Mouse (Mus musculus): ENCODE data around the gene Rnf150. TPM values are rescaled to one million over a fixed set of nuclear protein-coding genes. Genes with fewer than 3 reads are reported as not detected.

The Rnf150 gene
- total and polyA plus RNA-seq, 3 experiments = 0.13 to 0.50 (median 0.39) TPM

GRCm38 (mm10) chr8:82996843-82997242 is 133.7 kb downstream of the Rnf150 start:
- Histone ChIP-seq H3K9me3 (replicated peaks; ENCODE audit: low read length) (no peaks in the 10 kb centered on the region), H3K36me3 (replicated peaks in 1 of 2; ENCODE audit: control insufficient read depth in 1 of 2, insufficient read depth in 1 of 2, low read length in 1 of 2) (no peaks in the 10 kb centered on the region), H3K9ac (ENCODE audit: insufficient read depth, low read depth) (no peak overlapping the region), H3K4me1 (ENCODE audit: control insufficient read depth in 1 of 2, insufficient read depth in 2 of 2) (peaks cover 34 to 89% of the 10 kb centered on the region in 2 experiments), H3K4me2 (ENCODE audit: insufficient read depth, low read depth, poor library complexity, severe bottlenecking) (peak overlapping the region; percentile 55; the same call in 1 of the 2 replicates), H3K4me3 (replicated peaks in 1 of 3; ENCODE audit: low read depth in 2 of 3, low read length in 2 of 3, poor library complexity in 1 of 3) (no peak overlapping the region), H3K27me3 (replicated peaks) (no peaks in the 10 kb centered on the region), H3K79me2 (replicated peaks; ENCODE audit: control insufficient read depth, extremely low read depth, insufficient read depth, poor library complexity, severe bottlenecking) (no peaks in the 10 kb centered on the region), H3K27ac (ENCODE audit: insufficient read depth, low read depth) (no peak overlapping the region)
- peak; percentile 62; the same call in 1 of the 2 replicates for TF ChIP-seq TCF12 (IDR thresholded peaks at IDR 0.05; ENCODE audit: low read depth, low read length)
- TF ChIP-seq JUN (IDR thresholded peaks at IDR 0.05; ENCODE audit: insufficient read depth, low read depth, low read length) = peak; percentile 74
- 0 out of 2 replicates have a peak, but pooled peaks have one; percentile 19 for TF ChIP-seq ZNF384 (IDR thresholded peaks at IDR 0.05; ENCODE audit: low read depth, low read length)
- peak; percentile 69 for TF ChIP-seq SIN3A (IDR thresholded peaks at IDR 0.05; ENCODE audit: low read length)
- TF ChIP-seq CTCF (conservative IDR thresholded peaks at IDR 0.05 in 1 of 2, IDR thresholded peaks at IDR 0.05 in 1 of 2; ENCODE audit: low read depth in 2 of 2, low read length in 2 of 2) = peak in 1 of 2 experiments; percentile 25; a peak in 1 of 4 replicates
- no peak for TF ChIP-seq UBTF (IDR thresholded peaks at IDR 0.05; ENCODE audit: low read depth, low read length)
- TF ChIP-seq ZMIZ1 (IDR thresholded peaks at IDR 0.05; ENCODE audit: low read depth, low read length) = no peak
- no peak for TF ChIP-seq USF1 (IDR thresholded peaks at IDR 0.05; ENCODE audit: low read depth, low read length)
- peak; percentile 99 for TF ChIP-seq BHLHE40 (IDR thresholded peaks at IDR 0.05; ENCODE audit: low read depth, low read length)
- peak; percentile 72 for TF ChIP-seq CHD2 (IDR thresholded peaks at IDR 0.05; ENCODE audit: low read length)
- TF ChIP-seq RCOR1 (conservative IDR thresholded peaks at IDR 0.05; ENCODE audit: low read depth, low read length) = peak; percentile 97
- TF ChIP-seq NRF1 (IDR thresholded peaks at IDR 0.05; ENCODE audit: low read depth, low read length) = no peak
- no peak for TF ChIP-seq ZKSCAN1 (IDR thresholded peaks at IDR 0.05; ENCODE audit: borderline replicate concordance, low read depth, low read length)
- 0 out of 2 replicates have a peak, but pooled peaks have one; percentile 3 for TF ChIP-seq HCFC1 (IDR thresholded peaks at IDR 0.05; ENCODE audit: low read depth, low read length)
- TF ChIP-seq POLR2A (IDR thresholded peaks at IDR 0.05; ENCODE audit: low read depth, low read length) = no peak
- TF ChIP-seq MAFK (IDR thresholded peaks at IDR 0.05; ENCODE audit: insufficient replicate concordance, low read length) = peak; percentile 51; the same call in 1 of the 2 replicates
- TF ChIP-seq GABPA (IDR thresholded peaks at IDR 0.05; ENCODE audit: insufficient replicate concordance, low read depth, low read length) = no peak
- TF ChIP-seq JUND (conservative IDR thresholded peaks at IDR 0.05; ENCODE audit: low read depth, low read length) = peak; percentile 82
- no peak for TF ChIP-seq CHD1 (IDR thresholded peaks at IDR 0.05; ENCODE audit: low read depth, low read length)
- no peak for TF ChIP-seq ELF1 (IDR thresholded peaks at IDR 0.05; ENCODE audit: low read depth, low read length)
- peak; percentile 64; the same call in 1 of the 2 replicates for TF ChIP-seq MYC (IDR thresholded peaks at IDR 0.05; ENCODE audit: low read depth, low read length)
- TF ChIP-seq POLR2AphosphoS2 (IDR thresholded peaks at IDR 0.05; ENCODE audit: low read depth, low read length) = no peak
- no peak; the same call in 1 of the 2 replicates for TF ChIP-seq RAD21 (IDR thresholded peaks at IDR 0.05; ENCODE audit: low read depth, low read length)
- TF ChIP-seq IRF4 (IDR thresholded peaks at IDR 0.05; ENCODE audit: low read depth, low read length) = peak; percentile 94
- TF ChIP-seq EP300 (IDR thresholded peaks at IDR 0.05; ENCODE audit: low read length) = peak; percentile 97
- TF ChIP-seq MEF2A (IDR thresholded peaks at IDR 0.05; ENCODE audit: borderline replicate concordance, low read depth, low read length) = peak; percentile 86
- peak; percentile 44; the same call in 1 of the 2 replicates for TF ChIP-seq MAX (IDR thresholded peaks at IDR 0.05; ENCODE audit: low read length)
- TF ChIP-seq ETS1 (conservative IDR thresholded peaks at IDR 0.05; ENCODE audit: low read depth, low read length) = peak; percentile 87
- 0 out of 2 replicates have a peak, but pooled peaks have one; percentile 61 for TF ChIP-seq MAZ (IDR thresholded peaks at IDR 0.05; ENCODE audit: low read depth, low read length)
- TF ChIP-seq KAT2A (IDR thresholded peaks at IDR 0.05; ENCODE audit: insufficient replicate concordance, low read length) = no peak
- dilution Hi-C loops (cut with MboI; ENCODE audit: extremely low pct_ligation_motif_present, extremely low pct_unique_long_range_greater_than_20kb, low sequenced_read_pairs) (no loop called here), in situ Hi-C loops (cut with MboI; ENCODE audit: low pct_ligation_motif_present, low pct_unique_long_range_greater_than_20kb, low sequenced_read_pairs) (no loop called here)
- DNase-seq (ENCODE audit: extremely low read depth) = peak; percentile 56

Data from CH12.LX (cell line).